Mouse (Mus musculus) lung, postnatal 0 days (tissue): Measurements from ENCODE around the gene Thpo. TPM values are rescaled to one million over a fixed set of nuclear protein-coding genes. Genes with fewer than 3 reads are reported as not detected.

ENCODE experiments used
- ATAC-seq: fragments of 200-750 bp; cut with Nextera tagmentation; 2 replicates; pipeline ENCODE4 v1.8.0; 2017; ENCODE audit warnings: moderate library complexity
- DNase-seq: peaks from one replicate; pipeline ENCODE4 v3.0.0-alpha.2; 2016; ENCODE audit warnings: low spot score
- H3K27ac ChIP-seq: fragments of 300-500 bp; sonication (generic); 2 replicates; pipeline ENCODE4 v1.5.1; 2014; ENCODE audit warnings: antibody characterized with exemption, mild to moderate bottlenecking, low read length, mixed read lengths
- H3K27me3 ChIP-seq: fragments of 300-500 bp; sonication (generic); replicated peaks from 2 replicates; pipeline ENCODE4 v1.6.1; 2014; ENCODE audit warnings: low read length, mixed read lengths; ENCODE audit not compliant: insufficient read depth
- H3K36me3 ChIP-seq: fragments of 300-500 bp; sonication (generic); 2 replicates; pipeline ENCODE4 v1.6.1; 2014; ENCODE audit warnings: low read length, mixed read lengths; ENCODE audit not compliant: insufficient read depth
- H3K4me1 ChIP-seq: fragments of 300-500 bp; sonication (generic); 2 replicates; pipeline ENCODE4 v1.6.1; 2014; ENCODE audit warnings: antibody characterized with exemption, low read depth, low read length, mixed read lengths; ENCODE audit not compliant: insufficient read depth
- H3K4me2 ChIP-seq: fragments of 300-500 bp; sonication (generic); replicated peaks from 2 replicates; pipeline ENCODE4 v1.6.1; 2014; ENCODE audit warnings: low read depth, mild to moderate bottlenecking, low read length, moderate library complexity, mixed read lengths
- H3K4me3 ChIP-seq: fragments of 300-500 bp; sonication (generic); 2 replicates; pipeline ENCODE4 v1.5.1; 2014; ENCODE audit warnings: low read depth, low read length
- H3K9ac ChIP-seq: fragments of 300-500 bp; sonication (generic); replicated peaks from 2 replicates; pipeline ENCODE4 v1.6.1; 2014; ENCODE audit warnings: low read depth, mild to moderate bottlenecking
- H3K9me3 ChIP-seq: fragments of 300-500 bp; sonication (generic); 2 replicates; pipeline ENCODE4 v1.6.1; 2016; ENCODE audit warnings: low read length, mixed read lengths
- CTCF ChIP-seq: IDR thresholded peaks from 2 replicates; pipeline ENCODE4 v1.5.1; 2016; ENCODE audit warnings: antibody characterized with exemption, mild to moderate bottlenecking
- EP300 ChIP-seq: IDR thresholded peaks from 2 replicates; pipeline ENCODE4 v1.6.1; 2016; ENCODE audit warnings: antibody characterized with exemption, mild to moderate bottlenecking, control low read depth
- WGBS: fragments of 180-500 bp; shearing (Covaris S2); extraction: QIAGEN DNeasy Blood & Tissue Kit; methylation state at CpG from one replicate; pipeline ENCODE4 v1.1.7; 2014; 5-methylcytosine and 5-hydroxymethylcytosine counted together
- polyA plus RNA-seq: library from polyadenylated mRNA; unstranded; fragments of >200 nt; fragmentation: Nextera tagmentation; extraction: Ambion mirVana; gene quantifications from 2 replicates; pipeline ENCODE4 v1.2.1, GENCODE M21; 2015

The Thpo gene
- polyA plus RNA-seq, 1 experiment from 2014 or later, result 0.81 TPM

- no peak for DNase-seq
- H3K9me3 ChIP-seq, result no peaks in the 10 kb centered on the region
- 72% methylated on average over 2 of the region's 2 CpGs for WGBS
- peaks cover 15% of the 10 kb centered on the region; the same call in 1 of the 2 replicates for H3K4me1 ChIP-seq
- H3K4me2 ChIP-seq, result peak overlapping the region; percentile 87
- no peak overlapping the region for H3K27ac ChIP-seq
- no peak for ATAC-seq
- no peaks in the 10 kb centered on the region for H3K36me3 ChIP-seq
- 0 out of 2 replicates have a peak overlapping the region, but pooled peaks have one; percentile 39 for H3K9ac ChIP-seq
- H3K4me3 ChIP-seq, result no peak overlapping the region
- TF ChIP-seq EP300 (no peak), CTCF (no peak)
- H3K27me3 ChIP-seq, result no peaks in the 10 kb centered on the region
These were observed 19.1 kb downstream of the Thpo start for GRCm38 (mm10) chr16:20715161-20715560.

GRCm38 (mm10) chr16:20714307-20715080 lies 19.8 kb downstream of the Thpo start:
- ATAC-seq (no peak), DNase-seq (no peak)
- 46% methylated on average over 11 of the region's 11 CpGs for WGBS
- TF ChIP-seq CTCF, result no peak
- no peak for TF ChIP-seq EP300
- no peaks in the 10 kb centered on the region for H3K9me3 ChIP-seq
- H3K4me2 ChIP-seq, result no peak overlapping the region
- H3K27me3 ChIP-seq, result no peaks in the 10 kb centered on the region
- peaks cover 15% of the 10 kb centered on the region; the same call in 1 of the 2 replicates for H3K4me1 ChIP-seq
- H3K27ac ChIP-seq, result no peak overlapping the region
- no peak overlapping the region for H3K4me3 ChIP-seq
- H3K36me3 ChIP-seq, result no peaks in the 10 kb centered on the region
- H3K9ac ChIP-seq, result no peak overlapping the region

GRCm38 (mm10) chr16:20712889-20713288 lies 21.4 kb downstream of the Thpo start:
- DNase-seq, result no peak
- TF ChIP-seq EP300, result no peak
- no peak for TF ChIP-seq CTCF
- no peak overlapping the region for H3K4me3 ChIP-seq
- H3K27ac ChIP-seq, result no peak overlapping the region
- no peak for ATAC-seq
- H3K9ac ChIP-seq, result no peak overlapping the region
- H3K9me3 ChIP-seq, result no peaks in the 10 kb centered on the region
- no peak overlapping the region for H3K4me2 ChIP-seq
- WGBS, result 80% methylated on average over 7 of the region's 7 CpGs
- H3K27me3 ChIP-seq, result no peaks in the 10 kb centered on the region
- peaks cover 8% of the 10 kb centered on the region; the same call in 1 of the 2 replicates for H3K4me1 ChIP-seq
- no peaks in the 10 kb centered on the region for H3K36me3 ChIP-seq

- DNase-seq (no peak), ATAC-seq (no peak)
- TF ChIP-seq EP300, result no peak
- peak; percentile 6; the same call in 1 of the 2 replicates for TF ChIP-seq CTCF
- H3K9ac ChIP-seq, result no peak overlapping the region
- H3K4me3 ChIP-seq, result no peak overlapping the region
- no peak overlapping the region for H3K4me2 ChIP-seq
- H3K36me3 ChIP-seq, result no peaks in the 10 kb centered on the region
- peaks cover 8% of the 10 kb centered on the region; the same call in 1 of the 2 replicates for H3K4me1 ChIP-seq
- no peak overlapping the region for H3K27ac ChIP-seq
- H3K9me3 ChIP-seq, result no peaks in the 10 kb centered on the region
- H3K27me3 ChIP-seq, result no peaks in the 10 kb centered on the region
- 84% methylated on average over 9 of the region's 9 CpGs for WGBS
These were observed 22.1 kb downstream of the Thpo start for GRCm38 (mm10) chr16:20712190-20712589.

GRCm38 (mm10) chr16:20710810-20711209 lies 23.5 kb downstream of the Thpo start:
- ATAC-seq, result no peak
- H3K9ac ChIP-seq, result no peak overlapping the region
- TF ChIP-seq EP300 (no peak), CTCF (peak; percentile 31; the same call in 1 of the 2 replicates)

GRCm38 (mm10) chr16:20710370-20710769 lies 23.9 kb downstream of the Thpo start:
- DNase-seq (no peak), ATAC-seq (no peak)
- Histone ChIP-seq H3K27ac (no peak overlapping the region), H3K4me2 (no peak overlapping the region), H3K9ac (no peak overlapping the region), H3K4me1 (0 out of 2 replicates have a peak, but pooled peaks cover 3% of the 10 kb centered on the region), H3K27me3 (no peaks in the 10 kb centered on the region), H3K36me3 (no peaks in the 10 kb centered on the region), H3K4me3 (no peak overlapping the region), H3K9me3 (no peaks in the 10 kb centered on the region)
- 90% methylated on average over 11 of the region's 11 CpGs for whole genome bisulfite sequencing
- TF ChIP-seq EP300, result no peak
- TF ChIP-seq CTCF, result no peak

More at GRCm38 (mm10) chr16:20710810-20711209, 23.5 kb downstream of the Thpo start:
- H3K27ac ChIP-seq, result no peak overlapping the region
- no peak for DNase-seq
- H3K9me3 ChIP-seq, result no peaks in the 10 kb centered on the region
- no peaks in the 10 kb centered on the region for H3K27me3 ChIP-seq
- 0 out of 2 replicates have a peak, but pooled peaks cover 6% of the 10 kb centered on the region for H3K4me1 ChIP-seq
- no peak overlapping the region for H3K4me3 ChIP-seq
- WGBS, result 73% methylated on average over 4 of the region's 4 CpGs
- H3K4me2 ChIP-seq, result no peak overlapping the region
- no peaks in the 10 kb centered on the region for H3K36me3 ChIP-seq
